Mouse (Mus musculus): Measurements from ENCODE around the gene Zfp536. TPM values are rescaled to one million over a fixed set of nuclear protein-coding genes. Genes with fewer than 3 reads are reported as not detected.

Gene Zfp536
- total RNA-seq, 2 experiments from 2014 or later: 35.1 to 40.3 TPM

DNA sequence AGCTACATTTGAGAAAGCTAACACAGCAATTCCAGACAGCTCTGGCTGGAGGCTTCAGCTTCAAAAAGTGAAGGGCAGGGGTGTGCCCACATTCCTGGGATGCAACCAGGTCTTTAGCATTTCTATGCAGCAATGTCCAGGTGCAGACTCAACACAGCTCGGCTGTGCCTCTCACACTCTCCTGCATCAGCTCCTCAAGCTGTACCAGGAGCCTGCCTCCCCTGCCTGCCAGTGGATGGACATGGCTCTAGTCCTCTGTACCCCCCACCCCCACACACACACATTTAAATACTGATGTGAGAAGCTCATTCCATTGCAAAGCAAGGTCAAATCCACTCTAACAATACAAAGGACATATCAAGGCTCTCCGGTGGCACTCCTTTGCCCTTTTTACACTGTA lies 298.0 kb downstream of the Zfp536 start:
- no peak for DNase-seq (ENCODE audit: low spot score in 2 of 2)

DNA sequence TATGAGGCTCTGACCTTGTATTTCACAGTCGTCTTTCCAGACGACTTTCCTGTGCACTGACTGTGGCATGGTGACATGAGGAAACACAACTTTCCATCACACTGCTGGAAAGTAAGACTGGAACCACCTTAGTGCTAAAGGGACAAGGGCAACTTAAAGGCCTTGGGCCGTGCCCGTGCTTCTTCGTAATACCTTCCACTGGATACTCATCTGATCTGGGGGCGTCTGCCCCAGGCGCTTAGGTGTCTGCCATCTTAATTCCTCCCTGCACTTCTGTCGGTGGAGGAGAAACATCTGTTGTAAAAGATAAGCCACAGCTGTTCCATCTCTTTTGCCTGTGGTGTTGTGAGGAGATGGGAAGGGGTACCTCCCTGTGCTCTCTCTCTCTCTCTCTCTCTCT lies 299.2 kb downstream of the Zfp536 start:
- no peak for DNase-seq (ENCODE audit: low spot score in 2 of 2)

DNA sequence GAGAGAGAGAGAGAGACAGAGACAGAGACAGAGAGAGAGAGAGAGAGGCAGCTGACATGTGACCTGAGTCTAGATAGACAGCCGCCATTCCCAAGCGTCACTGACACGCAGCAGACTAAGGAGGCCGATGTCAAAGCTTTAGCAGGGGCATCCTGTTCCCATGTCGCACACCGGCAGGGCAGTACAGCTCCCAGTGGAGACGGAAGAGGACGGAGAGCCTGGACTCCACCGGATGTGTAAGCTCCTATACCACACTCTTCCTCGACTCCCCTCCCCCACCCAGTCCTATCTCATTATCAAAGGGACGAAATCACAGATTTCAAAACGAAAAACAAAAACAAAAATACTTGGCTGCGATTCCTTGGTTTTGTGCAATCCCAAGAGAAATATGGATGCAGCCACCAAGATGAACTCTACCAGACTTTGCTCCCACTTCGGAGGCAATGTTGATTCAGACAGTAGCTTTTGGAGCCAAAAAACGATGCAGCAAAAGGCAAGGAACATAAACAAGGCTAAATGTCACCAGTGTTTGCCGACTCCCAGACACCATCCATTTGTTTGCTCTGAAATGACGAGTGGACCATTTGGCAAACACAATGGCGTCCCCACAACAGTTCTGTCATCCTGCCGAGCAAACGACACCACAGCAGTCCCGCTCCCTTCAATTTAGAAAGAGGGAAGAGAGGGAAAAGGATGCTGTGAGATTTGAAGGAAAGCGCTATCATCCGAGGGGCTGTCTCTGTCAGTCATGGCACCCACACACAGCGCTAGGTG lies 299.9 kb downstream of the Zfp536 start:
- no peak for DNase-seq (ENCODE audit: low spot score in 2 of 2)

DNA sequence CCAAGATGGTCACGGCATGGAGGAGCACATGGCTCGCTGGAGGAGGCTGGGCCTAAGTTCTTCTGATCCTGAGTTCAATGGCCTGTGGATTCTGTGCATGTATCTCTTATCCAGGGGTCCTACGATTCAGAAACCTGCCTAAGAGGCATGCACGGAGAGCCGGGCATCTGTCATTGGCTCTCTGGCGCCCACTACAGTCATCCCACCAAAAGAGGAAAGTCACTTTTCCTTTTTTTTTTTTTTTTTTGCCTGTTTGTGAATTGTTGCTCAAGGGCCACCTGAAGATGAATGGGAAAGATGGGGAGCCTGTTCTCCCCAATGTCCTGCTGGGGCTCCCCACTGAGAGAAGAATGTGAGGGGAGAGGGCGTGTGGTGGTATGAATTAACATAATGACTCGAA lies 301.7 kb downstream of the Zfp536 start:
- no peak for DNase-seq (ENCODE audit: low spot score in 2 of 2)

DNA sequence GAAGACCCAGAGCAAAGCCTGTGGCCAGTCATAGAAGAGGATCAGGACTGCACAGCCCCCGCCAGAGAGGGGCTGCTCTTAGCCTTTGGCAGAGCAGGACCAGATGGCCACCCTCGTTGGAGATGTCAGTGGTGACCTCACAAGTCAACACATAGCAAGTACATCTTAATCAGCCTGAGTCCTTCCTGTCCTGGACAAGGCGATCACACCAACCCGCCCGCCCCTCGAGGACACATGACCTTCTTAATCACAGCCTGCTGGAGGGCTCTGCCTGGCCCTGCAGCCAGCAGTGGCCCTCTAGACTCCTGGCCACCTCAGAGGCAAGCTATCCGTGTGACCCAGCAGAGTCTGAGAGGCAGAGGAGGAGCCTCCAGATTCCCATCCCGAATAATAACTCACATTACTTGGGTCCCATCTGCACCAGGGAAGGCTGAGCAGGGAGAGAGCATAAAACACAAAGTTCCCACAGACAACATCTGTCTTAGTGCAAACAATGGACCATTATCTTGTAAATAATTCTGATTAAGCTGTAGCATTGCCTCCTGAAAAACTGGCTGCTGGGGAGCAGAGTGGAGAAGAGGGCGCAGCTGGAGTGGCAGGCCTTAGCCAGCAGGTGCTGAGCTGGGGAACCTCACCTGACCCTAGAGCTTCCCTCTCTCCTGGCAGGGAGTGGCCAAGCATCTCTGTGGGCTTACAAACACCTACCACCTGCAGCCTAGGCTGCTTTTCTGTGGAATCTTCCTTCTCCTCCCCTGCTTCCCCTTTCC lies 306.8 kb downstream of the Zfp536 start:
- no peak for DNase-seq (ENCODE audit: low spot score in 2 of 2)

DNA sequence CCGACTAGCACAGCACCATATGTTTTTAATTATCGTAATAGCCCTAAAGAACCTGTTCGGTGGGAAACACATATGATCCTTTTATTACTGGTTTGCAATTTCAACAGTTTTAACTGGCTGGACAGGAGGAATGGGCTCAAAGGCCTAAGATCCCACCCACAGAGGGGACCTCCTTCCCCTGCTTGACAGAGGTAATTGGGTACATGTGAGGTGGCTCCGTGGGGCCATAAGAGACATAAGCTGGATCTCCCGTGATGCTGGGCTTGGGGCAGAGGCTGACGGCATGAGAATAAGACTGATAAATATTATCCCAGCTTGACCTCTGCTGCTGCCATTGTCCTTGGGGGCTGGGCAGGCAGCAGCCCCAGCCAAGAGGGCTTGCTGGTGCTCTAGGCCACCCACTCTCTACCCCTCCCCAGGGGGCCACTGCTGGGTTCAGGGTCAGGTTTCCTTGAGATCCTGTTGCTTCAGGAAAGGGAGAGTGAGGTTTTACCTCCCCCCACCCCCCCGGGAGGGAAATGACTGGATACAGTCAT lies 309.2 kb downstream of the Zfp536 start:
- DNase-seq (ENCODE audit: low spot score in 2 of 2): no peak

DNA sequence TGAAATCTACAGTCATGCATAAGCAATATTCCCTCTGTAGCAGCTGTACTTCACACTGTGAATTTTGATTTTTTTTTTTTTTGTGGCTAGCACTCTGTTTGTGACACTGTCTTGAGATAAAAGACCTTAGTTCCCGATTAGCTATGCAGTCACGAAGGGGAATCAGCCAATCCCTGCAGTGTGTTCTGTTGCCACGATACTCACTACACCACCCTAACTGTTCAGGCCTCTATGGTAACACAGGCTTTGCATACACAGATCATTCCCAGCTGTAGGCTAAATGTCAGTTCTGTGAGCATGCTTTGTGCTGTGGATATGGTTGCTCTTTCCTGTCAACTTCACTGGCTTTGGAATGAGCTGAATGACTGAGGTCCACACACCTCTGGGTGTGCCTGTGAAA lies 325.9 kb downstream of the Zfp536 start:
- DNase-seq (ENCODE audit: low spot score in 2 of 2): no peak

DNA sequence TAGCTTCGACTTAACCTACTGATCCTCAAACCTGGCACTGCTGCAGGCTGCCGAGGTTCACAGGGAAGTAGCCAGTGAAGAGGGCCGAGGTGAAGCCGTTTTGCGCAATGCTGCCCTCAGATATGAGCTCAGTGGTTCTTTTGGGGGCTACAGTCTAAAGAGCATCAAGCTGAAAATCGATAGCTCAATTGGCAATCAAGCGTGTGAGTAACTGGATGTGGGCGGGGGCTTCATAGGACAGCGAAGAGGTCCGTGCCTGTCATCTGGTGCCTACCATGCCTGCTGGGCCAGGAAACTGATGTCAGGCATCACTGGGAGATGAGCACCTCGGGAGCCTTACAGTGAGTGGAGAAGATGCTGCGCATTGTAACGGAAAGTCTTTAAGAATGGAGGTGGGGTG lies 333.5 kb downstream of the Zfp536 start:
- DNase-seq (ENCODE audit: low spot score in 2 of 2): no peak

DNA sequence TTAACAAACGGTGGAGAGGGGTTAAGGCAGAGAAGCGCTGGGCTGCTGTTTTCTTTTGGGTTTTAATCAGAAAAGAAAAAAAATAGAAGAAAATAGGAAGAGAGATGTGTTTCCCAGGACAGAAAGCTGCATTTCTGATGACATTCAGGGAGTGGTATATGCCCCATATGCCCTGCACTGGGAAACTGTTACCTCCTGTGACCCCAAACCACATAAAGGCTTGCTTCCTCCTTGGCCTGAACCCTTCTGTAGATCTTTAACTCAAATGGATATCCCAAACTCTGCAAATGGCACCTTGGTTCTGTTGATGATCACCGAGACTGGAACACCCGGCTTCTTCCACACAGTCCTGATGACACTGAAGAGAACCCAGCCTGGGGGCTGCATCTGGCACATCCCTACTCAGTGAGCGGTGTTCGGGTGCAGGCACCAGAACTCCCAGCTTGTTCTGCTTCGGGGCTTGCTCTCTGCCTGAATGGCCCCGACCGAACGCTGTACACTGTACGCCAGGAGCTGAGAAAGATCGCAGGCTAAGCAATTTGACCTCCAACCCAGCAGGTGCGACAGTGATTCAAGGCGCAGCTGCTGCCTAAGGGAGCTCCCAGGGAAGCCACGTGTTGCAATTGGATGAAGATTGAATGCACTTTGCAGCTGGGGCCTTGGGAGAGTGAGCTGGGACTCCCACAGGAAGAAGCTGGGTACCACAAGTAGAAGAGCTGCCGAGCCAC lies 334.2 kb downstream of the Zfp536 start:
- no peak for DNase-seq (ENCODE audit: low spot score in 2 of 2)

DNA sequence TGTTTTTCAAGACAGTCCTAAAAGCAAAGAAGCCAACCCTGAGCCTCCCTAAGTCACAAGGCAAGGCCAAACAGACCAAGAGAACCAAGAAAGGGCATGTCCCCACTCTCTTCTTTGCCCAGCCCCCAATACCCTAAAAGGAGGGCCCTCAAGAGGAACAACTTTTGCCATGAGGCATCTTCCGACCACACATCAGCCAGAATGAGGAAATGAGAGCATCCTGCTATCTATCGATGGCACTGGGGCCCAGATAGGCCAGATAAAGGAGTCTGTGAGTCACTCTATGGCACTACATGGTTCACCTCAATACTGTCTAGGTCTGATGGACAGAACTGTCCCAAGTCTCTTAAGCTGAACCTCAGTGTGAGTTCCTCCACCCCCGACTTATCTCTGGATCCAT lies 335.6 kb downstream of the Zfp536 start:
- no peak for DNase-seq (ENCODE audit: low spot score in 2 of 2)

DNA sequence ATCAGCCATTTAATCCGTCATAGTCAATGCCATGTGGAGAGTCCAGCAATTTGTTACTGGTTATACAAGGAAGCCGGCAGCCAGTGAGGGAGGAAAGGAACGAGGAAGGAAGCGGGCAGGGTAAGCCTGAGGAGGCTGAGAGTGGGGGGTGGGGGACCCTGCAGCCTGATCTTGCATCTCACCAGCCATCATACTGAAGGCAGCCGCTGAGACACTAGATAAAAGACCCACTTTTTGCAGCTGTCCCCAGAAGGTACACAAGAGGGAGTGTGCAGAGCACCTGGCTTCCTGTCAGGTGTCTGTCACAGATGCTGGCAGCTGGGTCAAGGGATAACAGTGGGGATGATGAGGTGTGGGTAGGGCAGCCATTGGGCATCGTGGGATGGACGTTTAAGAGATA lies 340.3 kb downstream of the Zfp536 start:
- no peak for DNase-seq (ENCODE audit: low spot score in 2 of 2)

DNA sequence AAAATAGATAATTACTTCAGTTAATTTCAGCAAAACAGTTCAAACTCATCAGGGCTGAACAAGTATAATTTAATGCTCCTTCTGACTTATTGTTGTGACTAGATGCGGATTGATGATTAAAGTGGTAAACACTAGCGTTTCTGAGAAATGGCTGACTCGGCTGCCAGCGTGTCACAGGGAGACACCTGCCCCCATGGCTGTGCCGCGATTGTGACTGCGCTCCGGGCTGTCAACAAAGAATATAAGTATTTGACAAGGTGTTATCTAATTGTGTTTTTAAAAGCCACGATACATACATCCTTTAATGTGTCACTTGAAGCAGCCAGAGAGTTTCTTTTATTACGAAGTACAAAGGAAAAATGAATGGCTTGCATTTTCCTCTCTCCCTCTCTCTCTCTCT lies 342.0 kb downstream of the Zfp536 start:
- no peak for DNase-seq (ENCODE audit: low spot score in 2 of 2)

DNA sequence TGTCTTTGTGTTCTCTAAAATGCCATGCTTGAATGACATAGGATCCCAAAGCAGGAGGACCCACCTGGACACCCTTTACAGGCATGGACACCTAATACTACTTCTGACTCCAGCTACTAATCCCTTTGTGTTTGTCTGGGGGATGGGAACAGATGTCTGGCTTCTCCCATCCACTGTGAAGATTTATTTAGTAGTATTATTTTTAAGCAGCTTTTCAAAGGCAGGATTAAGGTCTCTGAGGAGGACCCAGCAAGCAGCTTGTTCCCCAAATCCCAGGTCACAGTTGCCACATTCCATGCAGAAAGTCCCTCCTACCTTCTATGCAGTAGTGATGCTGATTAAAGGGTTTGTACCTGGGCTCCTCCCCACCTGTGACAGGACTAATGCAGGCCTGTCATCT lies 347.4 kb downstream of the Zfp536 start:
- no peak for DNase-seq (ENCODE audit: low spot score in 2 of 2)

DNA sequence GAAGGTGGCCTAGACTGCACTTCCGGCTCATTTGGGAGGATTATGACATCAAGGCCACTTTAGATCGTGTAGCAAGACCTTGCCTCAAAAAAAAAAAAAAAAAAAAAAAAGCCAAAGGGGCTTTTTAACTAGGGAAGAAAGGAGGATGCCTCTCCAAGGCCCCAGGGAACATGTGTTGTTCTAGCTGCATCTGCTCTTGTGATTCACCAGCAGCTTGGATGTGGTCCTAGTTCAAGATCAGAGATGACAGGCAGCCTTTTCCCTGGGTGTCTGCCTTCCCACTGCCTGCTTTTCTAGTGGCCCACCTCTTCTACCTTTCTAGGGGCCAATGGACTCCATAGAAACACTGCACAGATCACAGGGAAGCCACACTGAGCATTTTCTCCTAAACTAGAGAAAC lies 350.5 kb downstream of the Zfp536 start:
- DNase-seq (ENCODE audit: low spot score in 2 of 2): no peak

Other genes starting within 250 kb of the Zfp536 start
- gene Uri1, start 249.9 kb upstream of the Zfp536 start, total RNA-seq (2021): 10 to 100 TPM; 50.5 to 51.0 TPM

All from left cerebral cortex, adult 18-20 months (tissue).